Mouse (Mus musculus): ENCODE measurements at regions not wholly inside any gene's neighbourhood (a gene's known extent, or its start where the extent isn't known, plus 50 kb on each side); places are given as distances from the start of the nearest gene placed in this dataset.

DNA sequence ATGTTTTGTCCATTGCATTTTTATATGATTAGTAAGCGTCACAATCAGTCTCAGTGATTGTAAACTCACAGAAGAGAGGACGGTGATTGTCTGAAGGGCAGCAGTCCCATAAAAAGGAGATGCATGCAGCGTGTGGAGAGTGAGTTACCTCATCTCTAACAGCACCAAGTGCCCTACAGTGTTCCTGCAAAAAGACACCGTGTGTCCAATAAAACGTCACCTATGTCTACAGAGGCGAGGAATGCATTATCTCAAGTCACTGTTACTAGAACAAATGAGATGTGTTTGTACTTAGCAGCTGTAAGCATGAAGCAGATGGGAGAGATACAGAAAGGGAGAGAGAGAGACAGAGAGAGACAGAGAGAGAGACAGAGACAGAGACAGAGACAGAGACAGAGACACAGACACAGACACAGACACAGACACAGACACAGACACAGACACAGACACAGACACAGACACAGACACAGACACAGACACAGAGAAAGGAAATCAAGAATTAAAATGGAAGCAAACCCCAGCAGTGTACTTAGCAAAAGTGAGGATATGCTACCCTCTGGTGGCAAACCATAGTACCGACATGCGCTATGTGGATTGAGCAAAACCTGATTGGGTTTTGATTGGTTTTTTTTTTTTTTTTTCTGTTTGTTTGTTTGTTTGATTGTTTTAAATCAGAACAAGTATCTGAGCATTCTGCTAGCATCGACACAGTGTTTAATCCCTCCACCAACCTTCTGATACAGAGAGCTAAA, 352.9 kb downstream of the Phf14 start:
- WGBS, result 46% methylated on average over 9 of the region's 9 CpGs

More for the DNA sequence above, 352.9 kb downstream of the Phf14 start:
- Histone ChIP-seq H3K4me3 (replicated peaks; ENCODE audit: low read depth, low read length) (no peak overlapping the region), H3K4me2 (ENCODE audit: low read length) (no peak overlapping the region), H3K27me3 (ENCODE audit: insufficient read depth, low read length) (no peaks in the 10 kb centered on the region), H3K9ac (ENCODE audit: low read depth, low read length) (no peak overlapping the region), H3K36me3 (ENCODE audit: insufficient read depth, low read length) (no peaks in the 10 kb centered on the region), H3K4me1 (replicated peaks; ENCODE audit: insufficient read depth, low read length) (no peaks in the 10 kb centered on the region), H3K27ac (no peak overlapping the region), H3K9me3 (replicated peaks; ENCODE audit: low read length) (no peaks in the 10 kb centered on the region)
- peak; percentile 79 for DNase-seq (ENCODE audit: low spot score)
- TF ChIP-seq CTCF (IDR thresholded peaks at IDR 0.05; ENCODE audit: low read depth), result peak; percentile 86
- ATAC-seq (replicated peaks; ENCODE audit: low FRiP score, low read depth), result peak; percentile 88
